Mouse (Mus musculus): ENCODE data around the gene Hpcal1. TPM values are rescaled to one million over a fixed set of nuclear protein-coding genes. Genes with fewer than 3 reads are reported as not detected.
"Not testable (repeated sequence)": the region's sequence is repeated elsewhere in the genome, so short reads cannot be mapped to it uniquely, and the experiment has no call there.

Hpcal1 gene
- polyA plus RNA-seq, 1 experiment = 36.1 TPM

DNA sequence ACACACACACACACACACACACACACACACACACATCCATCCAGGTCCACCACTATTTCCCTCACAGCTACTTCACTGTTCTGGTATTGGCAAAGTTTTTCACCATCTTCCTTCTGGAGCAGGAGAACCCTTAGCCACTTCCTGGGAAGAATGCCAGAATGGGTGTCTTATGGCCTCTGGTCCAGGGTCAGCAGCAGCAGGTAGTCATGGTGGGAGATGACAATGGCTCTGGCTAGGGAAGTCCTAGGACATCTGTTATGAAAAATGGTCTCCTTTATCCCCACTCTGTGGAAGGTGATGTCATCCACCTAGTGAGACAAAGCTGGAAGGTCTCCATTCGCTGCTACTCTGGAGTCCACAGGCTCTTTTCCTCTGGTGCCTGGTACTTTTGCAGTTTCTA is 64.1 kb downstream of the Hpcal1 start:
- TF ChIP-seq POLR2A (IDR thresholded peaks at IDR 0.05; ENCODE audit: borderline replicate concordance, control insufficient read depth, low read depth, low read length) (no peak), CTCF (IDR thresholded peaks at IDR 0.05; ENCODE audit: control insufficient read depth, insufficient read depth, low read length) (no peak)
- Histone ChIP-seq H3K4me3 (replicated peaks; ENCODE audit: control insufficient read depth, low read depth, low read length) (no peak overlapping the region), H3K27ac (ENCODE audit: control insufficient read depth, insufficient read depth, low read depth, low read length, poor library complexity) (no peak overlapping the region), H3K4me1 (ENCODE audit: control insufficient read depth, insufficient read depth, low read length) (no peaks in the 10 kb centered on the region; the same call in 1 of the 2 replicates)
- 80% methylated on average over 1 of the region's 1 CpGs for WGBS

DNA sequence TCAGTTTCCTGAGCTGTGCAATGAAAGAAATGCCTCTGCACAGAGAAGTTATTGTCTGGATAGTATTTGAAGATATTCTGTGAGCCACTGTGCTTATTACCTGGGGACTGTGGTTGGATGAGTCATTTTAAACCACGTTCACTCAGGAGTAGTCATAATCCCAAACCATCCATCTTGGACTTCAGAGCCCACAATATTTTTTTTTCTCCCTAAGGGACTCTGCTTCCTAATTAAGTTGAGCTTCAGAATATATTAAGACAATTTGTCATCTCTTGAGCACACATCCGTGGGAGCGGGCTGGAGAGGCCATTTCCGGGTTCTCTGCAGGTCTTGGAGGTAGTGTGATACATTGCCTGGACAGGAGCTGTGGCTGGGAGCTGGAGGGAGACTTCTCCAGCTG is 66.2 kb downstream of the Hpcal1 start:
- TF ChIP-seq POLR2A (IDR thresholded peaks at IDR 0.05; ENCODE audit: borderline replicate concordance, control insufficient read depth, low read depth, low read length) (no peak), CTCF (IDR thresholded peaks at IDR 0.05; ENCODE audit: control insufficient read depth, insufficient read depth, low read length) (no peak)
- WGBS = 76% methylated on average over 4 of the region's 4 CpGs
- Histone ChIP-seq H3K27ac (ENCODE audit: control insufficient read depth, insufficient read depth, low read depth, low read length, poor library complexity) (no peak overlapping the region), H3K4me1 (ENCODE audit: control insufficient read depth, insufficient read depth, low read length) (no peaks in the 10 kb centered on the region; the same call in 1 of the 2 replicates), H3K4me3 (replicated peaks; ENCODE audit: control insufficient read depth, low read depth, low read length) (no peak overlapping the region)

DNA sequence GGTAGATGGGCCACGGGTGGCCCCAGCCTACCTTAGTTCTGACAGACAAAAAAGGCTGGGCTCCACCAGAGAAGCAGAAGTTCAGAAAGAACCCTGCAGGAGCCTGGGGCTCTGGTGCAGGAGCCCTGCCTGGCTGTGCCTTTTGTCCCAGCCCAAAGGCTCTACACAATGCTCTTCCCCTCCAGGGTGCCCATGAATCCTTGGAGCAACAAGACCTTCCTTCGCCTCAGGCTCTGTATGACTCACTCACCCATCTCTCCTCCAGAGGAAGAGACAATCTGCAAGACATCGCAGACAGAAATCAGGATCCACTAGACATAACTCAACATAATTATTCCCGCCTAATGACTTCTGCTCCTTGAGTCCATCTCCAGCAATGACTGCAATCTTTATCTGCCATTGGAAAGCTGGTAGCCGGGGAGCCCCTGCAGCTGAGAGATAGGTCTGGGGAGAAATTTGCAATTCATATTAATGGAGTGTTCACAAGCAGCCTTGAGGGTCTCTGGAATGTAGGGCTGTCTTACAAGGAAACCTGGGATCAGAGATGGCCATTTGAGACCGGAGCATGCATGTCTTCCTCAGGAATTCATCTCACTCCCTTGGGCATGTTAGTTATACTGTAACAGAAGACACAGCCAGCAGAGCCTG is 71.8 kb downstream of the Hpcal1 start:
- no peak overlapping the region for H3K4me3 ChIP-seq (replicated peaks; ENCODE audit: control insufficient read depth, low read depth, low read length)
- peaks cover 3% of the 10 kb centered on the region for H3K4me1 ChIP-seq (ENCODE audit: control insufficient read depth, insufficient read depth, low read length)
- H3K27ac ChIP-seq (ENCODE audit: control insufficient read depth, insufficient read depth, low read depth, low read length, poor library complexity) = no peak overlapping the region
- 65% methylated on average over 6 of the region's 6 CpGs for WGBS
- TF ChIP-seq POLR2A (IDR thresholded peaks at IDR 0.05; ENCODE audit: borderline replicate concordance, control insufficient read depth, low read depth, low read length) (no peak), CTCF (IDR thresholded peaks at IDR 0.05; ENCODE audit: control insufficient read depth, insufficient read depth, low read length) (no peak)

DNA sequence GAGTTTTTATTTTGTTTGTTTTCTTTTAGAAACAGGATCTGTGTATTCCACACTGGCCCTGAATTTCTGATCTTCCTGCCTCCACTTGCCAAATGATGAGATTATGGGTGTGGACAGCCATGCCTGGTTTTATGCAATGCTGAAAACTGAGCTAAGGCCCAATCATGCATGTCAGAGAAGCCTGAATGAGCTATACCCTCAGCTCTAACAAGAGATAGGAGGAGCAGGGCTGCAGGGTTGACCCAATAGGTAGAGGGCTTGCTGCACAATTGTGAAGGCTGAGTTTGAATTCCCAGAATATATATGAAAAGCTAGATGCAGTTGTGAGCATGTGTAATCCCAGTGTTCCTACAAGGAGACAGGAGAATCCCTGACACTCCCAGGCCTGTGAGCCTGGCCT is 72.4 kb downstream of the Hpcal1 start:
- Histone ChIP-seq H3K27ac (ENCODE audit: control insufficient read depth, insufficient read depth, low read depth, low read length, poor library complexity) (no peak overlapping the region), H3K4me1 (ENCODE audit: control insufficient read depth, insufficient read depth, low read length) (peaks cover 3% of the 10 kb centered on the region), H3K4me3 (replicated peaks; ENCODE audit: control insufficient read depth, low read depth, low read length) (no peak overlapping the region)
- TF ChIP-seq CTCF (IDR thresholded peaks at IDR 0.05; ENCODE audit: control insufficient read depth, insufficient read depth, low read length) (no peak), POLR2A (IDR thresholded peaks at IDR 0.05; ENCODE audit: borderline replicate concordance, control insufficient read depth, low read depth, low read length) (no peak)

DNA sequence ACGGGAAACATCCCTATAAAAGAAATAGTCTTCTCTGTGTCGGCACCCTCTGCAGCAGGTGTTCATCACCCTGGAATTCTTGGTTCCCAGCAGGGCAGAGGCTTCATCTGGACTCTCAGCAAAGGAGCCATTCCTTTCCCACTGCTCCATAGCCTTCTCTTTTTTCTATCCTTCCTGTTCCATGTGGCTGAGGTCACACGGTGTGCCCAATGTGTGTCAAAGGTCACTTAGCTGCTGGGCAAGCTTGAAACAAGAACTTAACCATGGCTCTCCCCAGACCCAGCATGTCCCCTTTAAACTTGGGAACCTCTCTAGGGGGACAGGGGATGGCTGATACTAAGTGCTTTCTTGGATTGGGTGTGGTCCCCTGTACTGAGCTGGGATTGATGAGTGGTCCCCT is 73.3 kb downstream of the Hpcal1 start:
- H3K4me1 ChIP-seq (ENCODE audit: control insufficient read depth, insufficient read depth, low read length) = peaks cover 3% of the 10 kb centered on the region
- TF ChIP-seq CTCF (IDR thresholded peaks at IDR 0.05; ENCODE audit: control insufficient read depth, insufficient read depth, low read length) = no peak
- TF ChIP-seq POLR2A (IDR thresholded peaks at IDR 0.05; ENCODE audit: borderline replicate concordance, control insufficient read depth, low read depth, low read length) = no peak
- no peak overlapping the region for H3K4me3 ChIP-seq (replicated peaks; ENCODE audit: control insufficient read depth, low read depth, low read length)
- 71% methylated on average over 3 of the region's 3 CpGs for WGBS
- no peak overlapping the region for H3K27ac ChIP-seq (ENCODE audit: control insufficient read depth, insufficient read depth, low read depth, low read length, poor library complexity)

DNA sequence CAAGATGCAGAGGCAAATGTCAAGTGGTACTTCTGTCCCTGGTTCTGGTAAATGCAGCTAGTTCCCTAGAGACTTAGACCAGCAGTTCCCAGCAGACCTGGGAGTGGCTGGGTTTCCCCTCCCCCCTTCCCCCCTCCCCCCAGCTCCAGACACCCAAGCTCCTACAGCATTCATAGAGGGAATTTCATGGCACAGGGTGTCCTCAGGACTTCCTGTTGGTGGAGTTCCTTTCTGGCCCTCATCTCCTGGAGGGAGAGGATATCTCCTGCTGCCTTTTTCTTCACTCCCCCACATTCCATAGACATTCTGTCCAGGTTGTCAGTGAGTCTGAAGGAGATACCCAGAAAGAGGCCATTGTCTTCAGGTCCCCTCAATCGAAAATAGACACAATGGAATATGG is 76.9 kb downstream of the Hpcal1 start:
- H3K4me3 ChIP-seq (replicated peaks; ENCODE audit: control insufficient read depth, low read depth, low read length); H3K4me1 ChIP-seq (ENCODE audit: control insufficient read depth, insufficient read depth, low read length); H3K27ac ChIP-seq (ENCODE audit: control insufficient read depth, insufficient read depth, low read depth, low read length, poor library complexity): not testable (repeated sequence)
- WGBS = 74% methylated on average over 1 of the region's 1 CpGs

DNA sequence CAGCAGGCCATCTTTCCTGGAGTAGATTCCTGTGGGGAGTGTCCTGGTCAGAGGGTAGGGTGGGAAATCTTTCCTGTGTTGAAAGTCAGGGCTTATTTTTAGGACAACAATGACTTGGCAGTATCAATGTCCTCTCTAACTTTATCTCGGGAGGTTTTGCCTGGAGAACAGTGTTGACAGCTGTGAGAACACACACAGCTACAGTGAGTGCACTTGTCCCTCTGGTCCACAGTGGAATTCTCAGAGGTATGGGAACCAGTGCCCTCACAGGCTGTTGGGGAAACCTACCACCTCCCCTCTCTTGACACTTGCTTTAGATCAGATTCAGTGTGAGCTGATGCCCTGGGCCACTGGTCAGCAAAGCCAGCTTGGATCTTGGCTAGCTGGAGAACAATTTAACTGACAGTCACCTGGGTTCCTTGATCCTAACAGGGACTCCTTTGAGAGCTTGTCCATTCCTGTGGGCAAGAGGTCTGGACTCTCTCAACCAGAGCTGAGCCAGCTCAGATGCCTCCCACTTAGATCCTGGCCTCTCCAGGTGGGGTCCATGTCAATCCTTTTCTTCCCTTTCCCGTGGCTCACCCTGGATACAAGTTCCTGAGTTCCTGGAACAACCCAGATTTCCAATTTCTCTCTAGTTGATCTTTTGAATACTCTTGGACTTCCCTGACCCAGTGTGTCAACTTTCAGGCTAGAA is 79.0 kb downstream of the Hpcal1 start:
- WGBS = 42% methylated on average over 2 of the region's 2 CpGs
- TF ChIP-seq POLR2A (IDR thresholded peaks at IDR 0.05; ENCODE audit: borderline replicate concordance, control insufficient read depth, low read depth, low read length) (no peak), CTCF (IDR thresholded peaks at IDR 0.05; ENCODE audit: control insufficient read depth, insufficient read depth, low read length) (no peak)
- no peak overlapping the region for H3K27ac ChIP-seq (ENCODE audit: control insufficient read depth, insufficient read depth, low read depth, low read length, poor library complexity)
- no peak overlapping the region for H3K4me3 ChIP-seq (replicated peaks; ENCODE audit: control insufficient read depth, low read depth, low read length)
- H3K4me1 ChIP-seq (ENCODE audit: control insufficient read depth, insufficient read depth, low read length) = peaks cover 5% of the 10 kb centered on the region

DNA sequence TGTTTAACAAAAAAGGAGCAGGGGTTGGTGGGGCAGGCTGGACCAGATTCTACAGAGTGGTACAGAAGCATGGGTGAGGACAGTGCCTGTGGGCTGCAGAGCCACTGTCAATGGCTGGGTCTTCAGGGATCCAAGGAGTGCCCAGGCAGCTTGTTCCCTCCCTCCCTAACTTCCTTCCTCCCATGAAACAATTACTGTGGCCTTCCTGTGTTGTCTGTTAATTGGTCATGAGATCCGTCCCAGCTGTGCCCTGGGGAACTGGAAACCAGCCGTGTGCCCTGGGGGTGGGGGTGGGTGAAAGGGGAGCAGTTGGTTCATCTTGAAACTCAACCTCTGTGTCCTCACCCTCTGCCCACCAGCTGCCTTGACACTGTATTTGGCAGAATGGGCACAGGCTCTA is 79.9 kb downstream of the Hpcal1 start:
- 10% methylated on average over 2 of the region's 2 CpGs for WGBS
- H3K4me1 ChIP-seq (ENCODE audit: control insufficient read depth, insufficient read depth, low read length) = peaks cover 2% of the 10 kb centered on the region
- TF ChIP-seq POLR2A (IDR thresholded peaks at IDR 0.05; ENCODE audit: borderline replicate concordance, control insufficient read depth, low read depth, low read length) = no peak
- no peak for TF ChIP-seq CTCF (IDR thresholded peaks at IDR 0.05; ENCODE audit: control insufficient read depth, insufficient read depth, low read length)
- H3K27ac ChIP-seq (ENCODE audit: control insufficient read depth, insufficient read depth, low read depth, low read length, poor library complexity) = no peak overlapping the region
- no peak overlapping the region for H3K4me3 ChIP-seq (replicated peaks; ENCODE audit: control insufficient read depth, low read depth, low read length)

DNA sequence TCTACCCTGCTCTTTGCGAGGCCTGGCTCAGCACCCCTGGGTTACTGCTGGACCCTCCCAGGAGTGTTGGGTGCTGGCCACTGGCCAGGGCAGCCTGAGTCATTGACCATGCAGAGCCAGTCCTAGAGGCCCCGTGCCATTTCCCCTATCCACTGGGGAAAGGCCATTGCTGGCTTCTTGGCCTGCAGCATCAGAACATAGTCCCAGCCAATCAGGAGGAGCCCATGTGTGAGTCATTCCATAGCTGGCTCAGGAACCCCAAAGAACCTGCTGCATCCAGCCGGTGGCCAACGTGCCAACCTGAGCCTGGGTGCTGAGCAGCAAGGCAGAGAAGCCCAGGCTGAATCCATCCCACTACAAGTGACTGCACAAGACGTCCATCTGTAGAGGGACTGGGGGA is 83.1 kb downstream of the Hpcal1 start:
- not testable (repeated sequence) for H3K4me3 ChIP-seq (replicated peaks; ENCODE audit: control insufficient read depth, low read depth, low read length); H3K4me1 ChIP-seq (ENCODE audit: control insufficient read depth, insufficient read depth, low read length); H3K27ac ChIP-seq (ENCODE audit: control insufficient read depth, insufficient read depth, low read depth, low read length, poor library complexity)
- WGBS = 68% methylated on average over 5 of the region's 5 CpGs

DNA sequence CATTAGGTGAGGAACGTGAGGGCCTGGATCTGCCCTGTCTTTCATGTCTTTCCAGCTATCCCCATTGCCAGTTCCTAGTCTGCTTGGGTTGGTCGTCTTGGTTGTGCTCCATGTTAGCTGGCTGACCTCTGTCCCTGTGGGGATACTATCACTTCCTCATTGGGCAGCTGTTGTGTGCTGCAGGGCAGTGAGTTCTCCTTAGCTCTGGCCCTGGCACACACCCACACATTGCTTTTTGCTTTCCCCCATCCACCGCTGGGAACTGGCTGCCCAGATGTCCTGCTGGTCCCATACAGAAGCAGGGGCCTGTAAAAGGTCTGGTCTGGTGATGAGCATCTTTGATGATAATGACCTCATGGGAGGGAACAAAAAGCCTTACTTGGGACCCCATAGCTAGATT is 84.2 kb downstream of the Hpcal1 start:
- H3K4me1 ChIP-seq (ENCODE audit: control insufficient read depth, insufficient read depth, low read length); H3K27ac ChIP-seq (ENCODE audit: control insufficient read depth, insufficient read depth, low read depth, low read length, poor library complexity); H3K4me3 ChIP-seq (replicated peaks; ENCODE audit: control insufficient read depth, low read depth, low read length): not testable (repeated sequence)
- WGBS = 48% methylated on average over 3 of the region's 3 CpGs

All from bone marrow, adult 2 months (tissue).